Mouse (Mus musculus) myocyte (in vitro differentiated cells): ENCODE data around the gene Ilvbl.

Experiments used
- CEBPB ChIP-seq: IDR thresholded peaks from 2 replicates; pipeline ENCODE4 v1.6.1; 2011; ENCODE audit warnings: mild to moderate bottlenecking, moderate library complexity; ENCODE audit not compliant: poor library complexity, insufficient read depth, severe bottlenecking
- E2F4 ChIP-seq: IDR thresholded peaks from one replicate; pipeline ENCODE4 v1.6.1; 2011; ENCODE audit warnings: mild to moderate bottlenecking, control low read depth, moderate library complexity; ENCODE audit not compliant: insufficient read depth
- MAX ChIP-seq: IDR thresholded peaks from one replicate; pipeline ENCODE4 v1.6.1; 2011; ENCODE audit warnings: low read depth, mild to moderate bottlenecking, control low read depth
- MYOD1 ChIP-seq, 3 experiments: IDR thresholded peaks; one replicate each; pipeline ENCODE4 v1.6.1; 2011; ENCODE audit warnings: control low read depth in 2 of 3, low read depth in 2 of 3, mild to moderate bottlenecking in 2 of 3, moderate library complexity in 1 of 3; ENCODE audit not compliant: insufficient read length in 2 of 3, control insufficient read depth in 1 of 3
- MYOG ChIP-seq, 3 experiments: IDR thresholded peaks; one replicate each; pipeline ENCODE4 v1.6.1; 2011; ENCODE audit warnings: control low read depth in 2 of 3, low read depth in 2 of 3, mild to moderate bottlenecking in 2 of 3; ENCODE audit not compliant: insufficient read length in 2 of 3, control insufficient read depth in 1 of 3, insufficient read depth in 1 of 3
- POLR2A ChIP-seq: IDR thresholded peaks from one replicate; pipeline ENCODE4 v1.6.1; 2011; ENCODE audit warnings: low read depth, mild to moderate bottlenecking, control low read depth, moderate library complexity; ENCODE audit not compliant: insufficient read length
- POLR2AphosphoS2 ChIP-seq: IDR thresholded peaks from one replicate; pipeline ENCODE4 v1.6.1; 2011; ENCODE audit warnings: low read depth, control low read depth; ENCODE audit not compliant: insufficient read length
- REST ChIP-seq: IDR thresholded peaks from one replicate; pipeline ENCODE4 v1.6.1; 2011; ENCODE audit warnings: mild to moderate bottlenecking, control low read depth, moderate library complexity; ENCODE audit not compliant: insufficient read depth, insufficient read length
- SRF ChIP-seq: IDR thresholded peaks from one replicate; pipeline ENCODE4 v1.6.1; 2011; ENCODE audit warnings: low read depth; ENCODE audit not compliant: control insufficient read depth, insufficient read length
- TCF12 ChIP-seq: IDR thresholded peaks from one replicate; pipeline ENCODE4 v1.6.1; 2011; ENCODE audit warnings: mild to moderate bottlenecking, control low read depth; ENCODE audit not compliant: poor library complexity, insufficient read depth, severe bottlenecking
- TCF3 ChIP-seq: IDR thresholded peaks from one replicate; pipeline ENCODE4 v1.6.1; 2011; ENCODE audit warnings: low read depth, control low read depth; ENCODE audit not compliant: insufficient read length
- USF1 ChIP-seq: IDR thresholded peaks from one replicate; pipeline ENCODE4 v1.6.1; 2011; ENCODE audit warnings: low read depth, mild to moderate bottlenecking, control low read depth, moderate library complexity

DNA sequence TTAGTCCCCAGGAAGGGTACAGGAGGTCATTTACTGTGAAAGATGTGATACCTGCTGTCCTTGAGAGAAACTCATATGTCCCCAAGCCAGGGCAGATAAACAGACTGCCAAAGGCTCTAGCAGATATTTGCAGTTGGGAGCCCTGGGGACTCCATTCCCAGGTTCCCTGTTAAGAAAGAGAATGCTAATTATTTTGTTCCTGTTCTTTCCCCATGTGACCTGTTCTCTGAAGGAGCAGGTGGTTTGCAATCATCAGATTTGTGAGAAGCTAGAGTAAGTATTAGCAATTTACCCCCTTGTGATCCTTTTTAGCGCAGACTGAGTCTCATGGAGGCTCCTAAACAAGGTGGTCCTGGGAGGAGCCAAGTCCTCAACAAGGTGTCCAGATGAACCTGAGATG is 43.8 kb downstream of the Ilvbl start, which contains the start of gene Olfr1357:
- TF ChIP-seq MAX (no peak), POLR2A (no peak), CEBPB (no peak), MYOD1 (IDR thresholded peaks at IDR 0.05; ENCODE audit: control insufficient read depth in 1 of 3, insufficient read length in 2 of 3, low read depth in 2 of 3) (no peak), REST (no peak), TCF12 (no peak), USF1 (no peak), SRF (no peak), POLR2AphosphoS2 (no peak), MYOG (IDR thresholded peaks at IDR 0.05; ENCODE audit: control insufficient read depth in 1 of 3, insufficient read depth in 1 of 3, insufficient read length in 2 of 3, low read depth in 2 of 3) (no peak), TCF3 (no peak), E2F4 (no peak)
